Comparison of ENCODE assay signal across 21 mouse cellular contexts in the genomic region with DNA sequence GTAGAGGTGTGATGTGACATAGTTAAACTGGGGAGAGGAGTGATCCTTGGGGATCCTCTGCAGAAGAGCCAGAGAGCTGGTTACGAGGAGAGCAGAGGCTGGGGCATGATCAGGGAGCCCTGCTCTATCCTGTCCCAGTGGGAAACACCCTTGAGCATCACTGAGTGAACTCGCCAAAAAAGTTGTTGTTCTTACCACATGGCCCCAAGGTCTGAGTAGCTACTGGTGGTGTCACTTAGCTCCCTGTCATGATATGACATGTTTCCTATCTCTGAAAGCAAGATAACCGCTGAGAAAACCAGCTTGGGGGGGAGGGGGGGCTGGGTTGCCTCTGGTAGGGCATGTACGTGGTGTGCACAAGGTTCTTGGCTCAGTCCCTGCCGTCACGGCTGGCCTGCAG.
"Had no signal": no experiment of that assay in that cellular context is flagged by ENCODE, and none has a peak within 500 bp of the region (broad histone marks: within the 10 kb centered on the region; RNA-seq: fewer than 3 reads in every experiment).

No protein-coding gene starts in this region.

- H3K9ac ChIP-seq: limb, embryonic 13.5 days; liver, embryonic 14.5 days; midbrain, embryonic 13.5 days; neural tube, embryonic 13.5 days had no signal

- H3K27me3 ChIP-seq: limb, embryonic 13.5 days; midbrain, embryonic 13.5 days; neural tube, embryonic 13.5 days had no signal

- H3K4me1 ChIP-seq: midbrain, embryonic 10.5 days had no signal

- H3K4me2 ChIP-seq: limb, embryonic 13.5 days; midbrain, embryonic 13.5 days; neural tube, embryonic 13.5 days had no signal

- H3K27ac ChIP-seq: kidney, postnatal 0 days; layer of hippocampus, adult 2 months; limb, embryonic 10.5 days; limb, embryonic 13.5 days; liver, embryonic 14.5 days; midbrain, embryonic 10.5 days; midbrain, embryonic 13.5 days; neural tube, embryonic 13.5 days had no signal

- DNase-seq: kidney, postnatal 25 days; layer of hippocampus, adult 9-11 months; liver; lung, adult 2 months; lung, postnatal 14 days; lung, postnatal 4 days; retina, postnatal 1 day; right cerebral cortex, postnatal 25 days; spleen, adult 18-20 months; thymus, adult 18-20 months; thymus, postnatal 36 days had no signal

- H3K4me3 ChIP-seq: layer of hippocampus, adult 2 months; limb, embryonic 10.5 days; limb, embryonic 13.5 days; midbrain, embryonic 10.5 days; midbrain, embryonic 13.5 days; myocyte; neural tube, embryonic 13.5 days had no signal

- H3K9me3 ChIP-seq: limb, embryonic 10.5 days; limb, embryonic 13.5 days; midbrain, embryonic 10.5 days; midbrain, embryonic 13.5 days; neural tube, embryonic 13.5 days had no signal

- ATAC-seq: midbrain, embryonic 13.5 days; midbrain, embryonic 16.5 days had no signal
